Mouse (Mus musculus): ENCODE measurements around the gene AW209491.

The AW209491 gene

DNA sequence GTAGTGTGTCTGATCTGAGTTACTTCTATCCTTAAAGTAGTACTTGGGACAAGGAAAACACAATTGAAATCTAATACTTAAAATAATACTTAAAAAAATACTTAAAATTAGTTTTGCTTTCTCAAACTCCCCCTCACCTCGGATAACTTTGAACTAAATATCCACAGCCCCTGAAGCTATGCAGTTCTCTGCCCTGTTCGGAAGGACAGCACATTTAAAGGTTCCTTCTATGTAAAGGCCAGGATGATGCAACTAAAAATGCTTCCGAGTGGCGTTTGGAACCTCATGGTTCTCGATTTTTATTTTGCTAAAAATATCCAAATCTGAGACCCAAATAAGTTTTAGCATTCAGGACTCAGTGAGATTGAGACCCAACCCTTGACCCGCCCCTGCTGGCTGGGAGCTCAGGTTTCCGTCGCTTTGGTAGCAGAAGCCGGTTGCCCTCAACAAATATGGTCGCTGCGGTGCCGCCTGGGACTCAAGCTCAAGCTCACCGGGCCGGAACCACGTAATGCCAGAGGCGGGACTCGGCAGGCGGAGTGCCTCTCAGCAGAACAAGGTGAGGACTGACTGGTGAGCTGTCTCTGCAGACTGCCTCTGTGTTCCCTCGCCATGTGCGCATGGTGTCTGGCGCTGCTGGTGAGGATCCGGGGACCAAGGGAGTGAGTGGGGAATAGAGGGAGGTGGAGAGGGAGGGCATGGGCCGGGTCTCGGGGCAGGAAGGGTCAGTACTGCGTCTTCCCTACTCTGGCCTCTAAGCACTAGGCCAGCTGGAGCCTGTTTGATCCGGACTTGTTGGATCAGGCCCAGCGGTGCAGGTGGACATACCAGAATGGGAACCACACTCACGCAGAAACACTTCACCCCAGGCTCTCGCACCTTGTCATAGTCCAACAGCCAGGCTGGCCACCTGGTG is at the start of gene AW209491:
AW209491 (plus strand) TSS at position 429 of the 916 bp plus-strand sequence.
- in situ Hi-C loops (cut with MboI), result no loop called here

- in situ Hi-C loops (cut with MboI), result no loop called here
Measured at GRCm38 (mm10) chr13:14580392-14580791, 49.6 kb upstream of the AW209491 start.

DNA sequence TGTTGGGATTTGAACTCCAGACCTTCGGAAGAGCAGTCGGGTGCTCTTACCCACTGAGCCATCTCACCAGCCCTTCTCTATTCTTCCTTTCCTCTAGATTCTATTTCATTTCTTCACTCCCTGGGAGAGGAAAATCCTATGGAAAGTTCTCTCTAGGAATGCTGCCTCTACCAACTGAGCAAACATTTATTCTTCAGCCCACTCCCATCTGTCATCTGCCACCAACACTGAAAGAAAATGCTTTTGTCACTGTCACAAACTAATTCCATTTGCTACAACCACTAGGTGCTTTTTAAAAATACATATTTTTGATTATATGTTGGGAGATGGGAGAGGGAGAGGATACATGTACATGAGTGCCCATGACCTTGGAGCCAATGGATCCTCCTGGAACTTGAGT is 27.2 kb upstream of the AW209491 start:
- in situ Hi-C loops (cut with MboI), result loop anchor here (25.0 kb wide), 1 partner anchor 540 kb away; the partner anchor contains the start of genes Arid4b and Ggps1

DNA sequence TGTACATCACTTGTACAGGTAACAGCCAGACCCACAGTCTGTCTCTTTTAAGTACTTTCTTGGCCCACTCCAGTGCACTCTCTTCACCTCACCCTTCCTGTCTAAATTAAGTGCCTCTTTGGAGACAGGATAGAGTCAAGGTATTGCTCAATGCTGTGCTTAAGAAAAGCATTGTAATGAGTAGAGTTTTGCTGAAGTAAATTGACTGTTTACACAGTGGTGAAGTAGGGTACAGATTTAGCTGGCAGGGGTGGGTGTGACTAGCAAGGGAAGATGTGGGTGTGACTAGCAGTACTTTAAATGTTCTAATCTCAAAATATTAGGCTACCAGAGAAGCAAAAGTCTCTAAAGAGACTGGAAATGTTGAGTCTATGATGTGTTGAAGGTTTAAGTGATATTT is 22.3 kb upstream of the AW209491 start:
- in situ Hi-C loops (cut with MboI), result loop anchor here (25.0 kb wide), 1 partner anchor 545 kb away; the partner anchor contains the start of genes Arid4b and Ggps1

- in situ Hi-C loops (cut with MboI), result loop anchor here (25.0 kb wide), 1 partner anchor 550 kb away; the partner anchor contains the start of genes Arid4b and Ggps1
Measured at GRCm38 (mm10) chr13:14612463-14612862, 17.5 kb upstream of the AW209491 start.

DNA sequence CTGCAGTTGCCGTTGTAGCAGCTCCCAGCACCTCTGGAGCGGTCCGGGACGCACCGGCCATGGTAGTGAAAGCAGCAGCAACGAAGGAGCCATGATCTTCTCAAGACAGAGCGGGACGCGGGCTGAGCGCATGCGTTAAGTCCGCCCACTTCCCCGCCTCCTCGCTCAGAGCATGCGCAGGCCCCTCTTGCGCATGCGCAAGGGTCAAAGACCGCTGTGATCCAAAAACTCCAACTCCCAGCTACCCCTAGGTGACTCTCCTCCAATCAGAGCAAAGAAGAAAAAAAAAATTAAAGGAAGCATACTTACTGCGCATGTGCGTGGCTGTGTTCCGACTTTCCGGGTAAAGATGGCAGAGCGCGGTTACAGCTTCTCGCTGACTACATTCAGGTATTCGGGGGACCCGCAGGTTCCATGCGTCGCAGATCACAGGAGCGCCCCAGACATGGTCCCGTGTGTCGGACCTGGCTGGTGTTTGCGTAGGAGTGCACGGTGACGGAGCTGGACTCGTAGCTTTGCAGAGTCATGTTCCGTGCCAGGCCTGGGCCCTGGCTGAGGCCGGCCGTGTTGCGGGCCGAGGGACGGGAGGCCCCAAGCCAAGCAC is 16.9 kb upstream of the AW209491 start, which contains the start of the genes Mrpl32 and Psma2:
Mrpl32 (minus strand) TSS at position 240 of the 604 bp plus-strand sequence.
Psma2 (plus strand) TSS at position 315 of the 604 bp plus-strand sequence.
- in situ Hi-C loops (cut with MboI), result loop anchor here (25.0 kb wide), 1 partner anchor 551 kb away; the partner anchor contains the start of genes Arid4b and Ggps1

GRCm38 (mm10) chr13:14613553-14613952 is 16.4 kb upstream of the AW209491 start:
- in situ Hi-C loops (cut with MboI), result loop anchor here (25.0 kb wide), 1 partner anchor 551 kb away; the partner anchor contains the start of genes Arid4b and Ggps1

- in situ Hi-C loops (cut with MboI), result loop anchor here (25.0 kb wide), 1 partner anchor 556 kb away; the partner anchor contains the start of genes Arid4b and Ggps1
Measured at GRCm38 (mm10) chr13:14618724-14619123, 11.2 kb upstream of the AW209491 start.

DNA sequence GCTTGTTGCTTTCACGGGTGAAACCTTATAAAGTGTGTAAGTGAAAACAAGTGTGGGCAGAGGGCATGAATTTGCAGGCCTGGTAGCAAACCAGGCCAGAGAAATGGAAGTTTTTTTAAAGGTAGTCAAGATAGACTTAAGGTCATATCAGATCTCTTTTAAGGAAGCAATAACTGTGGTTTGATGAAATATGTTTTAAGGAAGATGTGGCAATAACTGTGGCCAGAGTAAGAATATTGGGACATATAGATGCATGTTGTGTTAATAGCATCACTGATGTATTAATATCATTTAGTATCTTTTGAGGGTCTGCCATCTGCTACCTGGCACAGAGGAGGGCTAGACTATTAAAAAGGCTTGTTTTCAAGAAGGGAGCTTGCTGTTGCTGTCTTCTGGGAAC is 10.0 kb downstream of the AW209491 start:
- in situ Hi-C loops (cut with MboI), result no loop called here

- in situ Hi-C loops (cut with MboI), result no loop called here
Measured at GRCm38 (mm10) chr13:14649301-14649700, 19.3 kb downstream of the AW209491 start.

DNA sequence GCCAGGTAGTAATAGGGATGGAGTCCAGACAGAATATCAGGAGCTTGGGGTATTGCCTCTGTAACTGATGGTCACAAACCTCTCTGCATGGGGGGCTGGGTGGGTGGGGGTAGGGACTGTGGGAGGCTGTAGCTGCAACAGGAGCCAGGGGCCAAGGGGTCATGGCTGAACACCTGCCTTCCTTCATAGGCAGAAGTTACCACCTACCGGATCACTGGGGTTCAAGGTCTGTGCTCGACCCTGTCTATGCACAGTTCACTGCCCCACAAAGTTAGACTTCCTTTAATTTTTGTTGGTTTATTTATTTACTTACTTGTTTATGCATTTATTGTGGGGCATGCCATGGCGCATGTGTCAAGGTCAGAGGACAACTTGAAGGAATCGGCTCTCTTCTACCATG is 37.2 kb downstream of the AW209491 start:
- in situ Hi-C loops (cut with MboI), result no loop called here

DNA sequence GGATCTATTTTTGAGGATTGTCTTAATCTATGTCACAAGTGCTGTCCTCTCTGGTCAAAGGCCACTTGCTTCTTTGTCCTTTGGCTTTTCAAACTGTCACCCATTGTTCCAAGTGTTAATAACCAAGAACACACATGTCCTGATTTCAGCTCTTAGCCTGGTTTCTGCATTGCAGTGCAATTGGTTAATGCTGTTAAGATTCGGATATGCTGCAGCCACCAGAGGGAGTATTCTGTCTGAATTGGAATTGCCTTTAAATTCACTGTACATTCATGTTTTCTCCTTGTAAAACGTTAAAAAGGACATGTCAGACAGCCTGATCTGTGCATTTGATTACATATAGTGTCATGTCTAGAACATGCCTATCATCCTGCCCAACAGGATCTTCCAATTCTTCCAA is 40.4 kb downstream of the AW209491 start:
- in situ Hi-C loops (cut with MboI), result no loop called here

Measured in mature B cell (primary cell).